10 mouse cellular contexts compared by ENCODE assay signal in genomic region chr11:87920966-87921365, GRCm38 (mm10). TPM values are rescaled to one million over a fixed set of nuclear protein-coding genes. Genes with fewer than 3 reads are reported as not detected.
DNase-seq lines count a peak whose midpoint lies in the region; ATAC-seq lines count a peak whose summit lies in the region.
"Had no signal": no experiment of that assay in that cellular context is flagged by ENCODE, and none has a peak within 500 bp of the region (broad histone marks: within the 10 kb centered on the region; RNA-seq: fewer than 3 reads in every experiment).

TSS of gene Olfr464 (minus strand) at chr11:87920967.

- no peak within 1 kb of the TSS for H3K4me3 ChIP-seq in hindbrain, embryonic 11.5 days (ENCODE audit: low read depth, low read length)
- no peak within 1 kb of the TSS for H3K4me3 ChIP-seq in hindbrain, embryonic 14.5 days (replicated peaks; ENCODE audit: low read length)
- H3K4me3 ChIP-seq in limb, embryonic 11.5 days (ENCODE audit: low read depth, low read length), result no peak within 1 kb of the TSS
- no peak within 1 kb of the TSS for H3K4me3 ChIP-seq in intestine, embryonic 15.5 days (replicated peaks)

- no peaks in the 10 kb centered on the region for H3K27me3 ChIP-seq in hindbrain, embryonic 11.5 days (ENCODE audit: control insufficient read depth, insufficient read depth, low read length)
- H3K27me3 ChIP-seq in hindbrain, embryonic 14.5 days (ENCODE audit: control insufficient read depth, insufficient read depth, low read length), result no peaks in the 10 kb centered on the region
- no peaks in the 10 kb centered on the region for H3K27me3 ChIP-seq in limb, embryonic 11.5 days (ENCODE audit: control insufficient read depth, insufficient read depth, low read length)
- no peaks in the 10 kb centered on the region for H3K27me3 ChIP-seq in intestine, embryonic 15.5 days (replicated peaks)

- H3K9me3 ChIP-seq in hindbrain, embryonic 11.5 days (ENCODE audit: control insufficient read depth, low read length), result no peaks in the 10 kb centered on the region
- peaks cover 6% of the 10 kb centered on the region; the same call in 1 of the 2 replicates for H3K9me3 ChIP-seq in hindbrain, embryonic 14.5 days (ENCODE audit: control insufficient read depth, low read length)
- no peaks in the 10 kb centered on the region for H3K9me3 ChIP-seq in limb, embryonic 11.5 days (ENCODE audit: control insufficient read depth, low read length)
- H3K9me3 ChIP-seq in intestine, embryonic 15.5 days, result no peaks in the 10 kb centered on the region

- H3K4me2 ChIP-seq in hindbrain, embryonic 11.5 days (replicated peaks; ENCODE audit: low read depth, low read length), result no peak within 1 kb of the TSS
- H3K4me2 ChIP-seq in hindbrain, embryonic 14.5 days (replicated peaks), result no peak within 1 kb of the TSS
- H3K4me2 ChIP-seq in limb, embryonic 11.5 days (ENCODE audit: low read depth, severe bottlenecking), result no peak within 1 kb of the TSS
- H3K4me2 ChIP-seq in intestine, embryonic 15.5 days (replicated peaks), result no peak within 1 kb of the TSS

- DNase-seq in hindbrain, embryonic 11.5 days (ENCODE audit: low spot score), result peak; percentile 50
- no peak for DNase-seq in hindbrain, embryonic 14.5 days (ENCODE audit: low spot score)
- peak; percentile 14 for DNase-seq in 3T3-L1 (ENCODE audit: low read depth, low spot score)
- peak; percentile 2 for DNase-seq in Muller cell, postnatal 12 days (ENCODE audit: inconsistent ontology term)
- DNase-seq in limb, embryonic 11.5 days (ENCODE audit: low spot score), result peak; percentile 88
- DNase-seq in left cerebral cortex, adult 18-20 months (ENCODE audit: low spot score in 2 of 2), result no peak
- DNase-seq in frontal cortex, postnatal 25 days (ENCODE audit: low spot score in 2 of 2), result no peak
- DNase-seq: gastrocnemius, postnatal 25 days; layer of hippocampus, postnatal 36 days had no signal

- H3K36me3 ChIP-seq in hindbrain, embryonic 11.5 days (ENCODE audit: control insufficient read depth, insufficient read depth, low read length), result no peaks in the 10 kb centered on the region
- no peaks in the 10 kb centered on the region for H3K36me3 ChIP-seq in hindbrain, embryonic 14.5 days (replicated peaks; ENCODE audit: control insufficient read depth, insufficient read depth)
- no peaks in the 10 kb centered on the region for H3K36me3 ChIP-seq in limb, embryonic 11.5 days (ENCODE audit: control insufficient read depth, insufficient read depth, low read length)
- no peaks in the 10 kb centered on the region for H3K36me3 ChIP-seq in intestine, embryonic 15.5 days

- H3K4me1 ChIP-seq in hindbrain, embryonic 11.5 days (replicated peaks; ENCODE audit: control insufficient read depth, insufficient read depth, low read length), result no peaks in the 10 kb centered on the region
- H3K4me1 ChIP-seq in hindbrain, embryonic 14.5 days (replicated peaks; ENCODE audit: control insufficient read depth, insufficient read depth, low read length), result no peaks in the 10 kb centered on the region
- H3K4me1 ChIP-seq in limb, embryonic 11.5 days (ENCODE audit: control insufficient read depth, insufficient read depth, low read length), result no peaks in the 10 kb centered on the region
- no peaks in the 10 kb centered on the region for H3K4me1 ChIP-seq in intestine, embryonic 15.5 days (replicated peaks)

- ATAC-seq in hindbrain, embryonic 11.5 days (ENCODE audit: low FRiP score), result no peak
- ATAC-seq in hindbrain, embryonic 14.5 days (ENCODE audit: low FRiP score), result no peak
- ATAC-seq in limb, embryonic 11.5 days (ENCODE audit: insufficient number of reproducible peaks, low FRiP score, low TSS enrichment, low read depth), result no peak
- no peak for ATAC-seq in intestine, embryonic 15.5 days

- 31% methylated on average over 5 of the region's 5 CpGs for WGBS in hindbrain, embryonic 11.5 days
- WGBS in hindbrain, embryonic 14.5 days, result 32% methylated on average over 5 of the region's 5 CpGs
- WGBS in limb, embryonic 11.5 days, result 24% methylated on average over 5 of the region's 5 CpGs
- WGBS in intestine, embryonic 15.5 days, result 30% methylated on average over 5 of the region's 5 CpGs

- H3K27ac ChIP-seq in hindbrain, embryonic 11.5 days (ENCODE audit: low read depth, low read length), result no peak within 1 kb of the TSS
- H3K27ac ChIP-seq in hindbrain, embryonic 14.5 days, result no peak within 1 kb of the TSS
- no peak within 1 kb of the TSS for H3K27ac ChIP-seq in limb, embryonic 11.5 days (replicated peaks; ENCODE audit: low read depth, low read length)
- no peak within 1 kb of the TSS for H3K27ac ChIP-seq in intestine, embryonic 15.5 days

- H3K9ac ChIP-seq in hindbrain, embryonic 11.5 days (ENCODE audit: low read depth, low read length), result no peak within 1 kb of the TSS
- H3K9ac ChIP-seq in hindbrain, embryonic 14.5 days, result no peak within 1 kb of the TSS
- no peak within 1 kb of the TSS for H3K9ac ChIP-seq in limb, embryonic 11.5 days (ENCODE audit: low read length)
- H3K9ac ChIP-seq in intestine, embryonic 15.5 days, result no peak within 1 kb of the TSS

RNA-seq across cellular contexts. Expression of gene Olfr464, which starts in this region (rescaled TPM):
- not detected in 2 replicates for polyA plus RNA-seq in hindbrain, embryonic 11.5 days (2014; fragmentation: Nextera tagmentation; extraction: Ambion mirVana)
- polyA plus RNA-seq in hindbrain, embryonic 14.5 days (2014; fragmentation: Nextera tagmentation; extraction: Ambion mirVana), result 0.26 TPM in 1 of 2 replicates, not detected in the other
- polyA plus RNA-seq in limb, embryonic 11.5 days (2014; fragmentation: Nextera tagmentation; extraction: Ambion mirVana), result not detected in 2 replicates
- total RNA-seq in left cerebral cortex, adult 18-20 months (2021), result 1 to 10 TPM in 1 of 2 experiments, under 1 TPM in 1; 0.77 to 2.0 TPM
- polyA plus RNA-seq in intestine, embryonic 15.5 days (2015; fragmentation: Nextera tagmentation; extraction: Ambion mirVana), result not detected in 2 replicates
- total RNA-seq: gastrocnemius, postnatal 25 days; layer of hippocampus, postnatal 36 days had no signal

Comparison
In these comparisons a context has a peak if more than half of its experiments do, and no peak if none do; other contexts are left out.
1. Peak in DNase-seq in hindbrain, embryonic 11.5 days; RNA of the gene not detected or under 1 TPM.
2. Peak in DNase-seq in limb, embryonic 11.5 days; RNA of the gene not detected or under 1 TPM.
3. DNase-seq: peak in 3T3-L1 (single experiment) and Muller cell, postnatal 12 days (single experiment); none in hindbrain, embryonic 14.5 days (single experiment), left cerebral cortex, adult 18-20 months (0 of 2) and frontal cortex, postnatal 25 days (0 of 2).